Mouse (Mus musculus): ENCODE measurements around the gene Cblb. TPM values are rescaled to one million over a fixed set of nuclear protein-coding genes. Genes with fewer than 3 reads are reported as not detected.

The Cblb gene
- polyA plus RNA-seq, 1 experiment from 2014 or later, result 7.7 TPM

DNA sequence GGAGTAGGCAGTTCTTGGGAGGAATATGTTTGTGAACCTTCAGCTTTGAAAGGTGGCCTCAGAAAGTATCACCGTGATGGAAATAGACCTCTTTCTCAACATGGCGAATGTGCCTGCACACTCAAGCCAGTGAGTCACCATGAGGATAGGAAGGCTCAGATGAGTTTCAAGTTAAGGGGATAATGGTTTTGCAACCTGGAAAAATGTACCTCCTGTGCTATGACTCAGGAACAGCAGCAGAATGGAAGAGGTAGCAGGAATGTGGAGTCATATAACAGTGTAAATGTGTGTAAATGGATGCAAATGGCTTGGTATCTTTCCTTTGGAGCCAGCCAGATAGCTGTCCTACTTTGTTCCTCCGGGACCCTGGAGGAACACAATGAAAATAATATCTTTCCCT lies 148.8 kb downstream of the Cblb start:
- Histone ChIP-seq H3K4me1 (no peaks in the 10 kb centered on the region), H3K27ac (replicated peaks) (no peak overlapping the region), H3K9ac (replicated peaks) (no peak overlapping the region), H3K4me2 (no peak overlapping the region), H3K4me3 (replicated peaks) (no peak overlapping the region), H3K9me3 (replicated peaks) (no peaks in the 10 kb centered on the region), H3K27me3 (replicated peaks) (no peaks in the 10 kb centered on the region), H3K36me3 (peaks cover 6% of the 10 kb centered on the region)
- no peak for ATAC-seq (ENCODE audit: low FRiP score)
- over 99% methylated on average over 3 of the region's 3 CpGs for WGBS

GRCm38 (mm10) chr16:52182057-52182456 lies 151.0 kb downstream of the Cblb start:
- H3K9ac ChIP-seq (replicated peaks), result no peak overlapping the region
- no peak overlapping the region for H3K27ac ChIP-seq (replicated peaks)
- peaks cover 9% of the 10 kb centered on the region; the same call in 1 of the 2 replicates for H3K36me3 ChIP-seq
- no peak overlapping the region for H3K4me2 ChIP-seq
- no peak overlapping the region for H3K4me3 ChIP-seq (replicated peaks)
- H3K27me3 ChIP-seq (replicated peaks), result no peaks in the 10 kb centered on the region
- ATAC-seq (ENCODE audit: low FRiP score), result no peak
- no peaks in the 10 kb centered on the region for H3K9me3 ChIP-seq (replicated peaks)
- no peaks in the 10 kb centered on the region for H3K4me1 ChIP-seq
- 95% methylated on average over 7 of the region's 7 CpGs for WGBS

GRCm38 (mm10) chr16:52184350-52184749 lies 153.3 kb downstream of the Cblb start:
- no peak overlapping the region for H3K9ac ChIP-seq (replicated peaks)
- H3K4me3 ChIP-seq (replicated peaks), result no peak overlapping the region
- ATAC-seq (ENCODE audit: low FRiP score), result no peak
- 76% methylated on average over 10 of the region's 10 CpGs for WGBS
- H3K4me1 ChIP-seq, result no peaks in the 10 kb centered on the region
- H3K4me2 ChIP-seq, result no peak overlapping the region
- no peaks in the 10 kb centered on the region for H3K9me3 ChIP-seq (replicated peaks)
- H3K27me3 ChIP-seq (replicated peaks), result no peaks in the 10 kb centered on the region
- H3K36me3 ChIP-seq, result peaks cover 9% of the 10 kb centered on the region; the same call in 1 of the 2 replicates
- no peak overlapping the region for H3K27ac ChIP-seq (replicated peaks)

DNA sequence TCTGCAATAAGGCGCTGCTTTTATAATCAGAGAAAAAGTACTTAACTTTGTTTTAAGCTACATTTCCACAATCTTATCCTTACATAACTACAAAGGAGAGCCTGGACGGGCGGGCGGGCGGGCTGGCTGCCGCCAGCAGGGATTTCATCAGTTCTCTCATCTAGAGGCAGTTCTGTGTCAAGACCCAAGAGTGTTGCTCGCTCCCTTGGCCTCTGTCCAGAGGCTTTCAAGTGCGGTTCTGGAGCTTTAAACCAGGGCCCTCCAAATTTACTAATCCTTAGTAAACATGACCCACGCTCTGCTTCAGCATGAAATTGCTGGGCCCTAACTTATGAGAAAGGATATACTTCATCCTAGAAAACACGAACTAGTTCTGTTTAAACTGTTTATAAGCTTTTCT lies 155.7 kb downstream of the Cblb start:
- Histone ChIP-seq H3K4me2 (no peak overlapping the region), H3K27me3 (replicated peaks) (no peaks in the 10 kb centered on the region), H3K36me3 (peaks cover 9% of the 10 kb centered on the region; the same call in 1 of the 2 replicates), H3K4me3 (replicated peaks) (no peak overlapping the region), H3K9me3 (replicated peaks) (no peaks in the 10 kb centered on the region), H3K4me1 (no peaks in the 10 kb centered on the region), H3K27ac (replicated peaks) (no peak overlapping the region), H3K9ac (replicated peaks) (no peak overlapping the region)
- ATAC-seq (ENCODE audit: low FRiP score), result no peak
- 87% methylated on average over 10 of the region's 10 CpGs for WGBS

DNA sequence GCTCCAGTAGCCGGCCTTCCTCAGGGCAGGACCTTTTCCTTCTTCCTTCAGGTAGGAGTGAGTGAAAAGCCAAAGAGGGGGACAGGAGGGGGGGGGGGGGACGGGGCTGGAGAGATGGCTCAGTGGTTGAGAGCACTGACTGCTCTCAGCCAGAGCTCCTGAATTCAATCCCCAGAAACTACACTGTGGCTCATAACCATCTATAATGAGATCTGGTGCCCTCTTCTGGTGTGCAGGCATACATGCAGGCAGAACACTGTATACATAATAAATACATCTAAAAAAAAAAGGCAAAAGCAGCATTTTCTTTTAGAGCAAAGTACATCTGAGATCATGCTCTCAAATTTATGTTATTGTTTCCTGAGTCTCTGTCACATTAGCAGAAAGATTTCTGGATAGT lies 158.1 kb downstream of the Cblb start:
- 0 out of 2 replicates have a peak, but pooled peaks have one; percentile 27 for ATAC-seq (ENCODE audit: low FRiP score)
- WGBS, result 76% methylated on average over 2 of the region's 2 CpGs

DNA sequence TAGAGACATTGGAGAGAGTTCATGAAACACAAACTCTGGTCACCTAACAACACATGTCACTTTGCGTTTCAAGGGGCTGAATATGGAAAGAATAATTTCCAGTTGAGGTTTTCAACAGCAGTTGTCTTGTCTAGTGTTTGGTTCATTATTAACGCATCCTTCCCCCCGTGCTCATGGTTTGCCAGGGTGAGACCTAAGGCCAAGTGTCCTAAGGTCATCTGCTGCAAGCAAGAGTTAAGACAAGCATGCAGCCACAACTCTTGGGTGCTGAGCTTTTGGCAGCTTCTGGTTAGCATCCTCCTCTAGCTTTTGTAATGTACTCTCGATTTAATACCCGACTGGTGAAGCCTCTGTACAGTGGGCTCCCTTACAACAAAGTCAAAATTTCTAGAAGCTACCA lies 159.7 kb downstream of the Cblb start:
- 91% methylated on average over 5 of the region's 5 CpGs for WGBS
- no peak for ATAC-seq (ENCODE audit: low FRiP score)

More for the DNA sequence above, 158.1 kb downstream of the Cblb start:
- Histone ChIP-seq H3K4me3 (replicated peaks) (no peak overlapping the region), H3K4me1 (no peaks in the 10 kb centered on the region), H3K27me3 (replicated peaks) (no peaks in the 10 kb centered on the region), H3K4me2 (no peak overlapping the region), H3K9ac (replicated peaks) (no peak overlapping the region), H3K9me3 (replicated peaks) (no peaks in the 10 kb centered on the region), H3K36me3 (peaks cover 9% of the 10 kb centered on the region; the same call in 1 of the 2 replicates), H3K27ac (replicated peaks) (no peak overlapping the region)

DNA sequence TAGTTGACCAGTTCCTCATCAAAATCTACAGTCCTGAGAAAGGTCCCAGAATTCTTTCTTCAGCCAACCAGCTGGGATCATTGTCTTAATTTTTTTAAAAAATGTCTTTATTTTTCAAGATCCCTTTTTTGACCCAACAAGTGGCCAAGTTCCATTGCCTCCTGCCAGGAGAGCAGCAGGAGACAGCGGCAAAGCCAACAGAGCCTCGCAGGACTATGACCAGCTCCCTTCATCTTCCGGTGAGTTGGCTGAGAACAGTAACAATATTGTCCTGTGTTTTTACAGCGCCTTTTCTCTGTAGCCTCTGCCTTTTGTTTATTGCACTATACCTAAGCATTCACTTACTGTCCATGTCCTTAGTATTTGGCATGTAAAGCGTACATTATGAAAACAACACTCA lies 163.0 kb downstream of the Cblb start:
- Histone ChIP-seq H3K9me3 (replicated peaks) (no peaks in the 10 kb centered on the region), H3K27ac (replicated peaks) (no peak overlapping the region), H3K4me1 (no peaks in the 10 kb centered on the region), H3K4me3 (replicated peaks) (no peak overlapping the region), H3K36me3 (peaks cover 17% of the 10 kb centered on the region), H3K9ac (replicated peaks) (no peak overlapping the region), H3K4me2 (no peak overlapping the region), H3K27me3 (replicated peaks) (no peaks in the 10 kb centered on the region)
- WGBS, result 86% methylated on average over 5 of the region's 5 CpGs
- ATAC-seq (ENCODE audit: low FRiP score), result no peak

More for the DNA sequence above, 159.7 kb downstream of the Cblb start:
- Histone ChIP-seq H3K4me3 (replicated peaks) (no peak overlapping the region), H3K9ac (replicated peaks) (no peak overlapping the region), H3K4me1 (no peaks in the 10 kb centered on the region), H3K4me2 (no peak overlapping the region), H3K27me3 (replicated peaks) (no peaks in the 10 kb centered on the region), H3K9me3 (replicated peaks) (no peaks in the 10 kb centered on the region), H3K27ac (replicated peaks) (no peak overlapping the region), H3K36me3 (peaks cover 16% of the 10 kb centered on the region; the same call in 1 of the 2 replicates)

GRCm38 (mm10) chr16:52194866-52195265 lies 163.8 kb downstream of the Cblb start:
- no peaks in the 10 kb centered on the region for H3K9me3 ChIP-seq (replicated peaks)
- no peak overlapping the region for H3K9ac ChIP-seq (replicated peaks)
- no peak overlapping the region for H3K4me3 ChIP-seq (replicated peaks)
- peaks cover 17% of the 10 kb centered on the region for H3K36me3 ChIP-seq
- H3K4me2 ChIP-seq, result no peak overlapping the region
- no peak for ATAC-seq (ENCODE audit: low FRiP score)
- WGBS, result 93% methylated on average over 3 of the region's 3 CpGs
- no peaks in the 10 kb centered on the region for H3K27me3 ChIP-seq (replicated peaks)
- no peaks in the 10 kb centered on the region for H3K4me1 ChIP-seq
- H3K27ac ChIP-seq (replicated peaks), result no peak overlapping the region

GRCm38 (mm10) chr16:52200107-52200506 lies 169.1 kb downstream of the Cblb start:
- Histone ChIP-seq H3K27me3 (replicated peaks) (no peaks in the 10 kb centered on the region), H3K9ac (replicated peaks) (no peak overlapping the region), H3K4me3 (replicated peaks) (no peak overlapping the region), H3K4me1 (no peaks in the 10 kb centered on the region), H3K36me3 (peaks cover 16% of the 10 kb centered on the region), H3K9me3 (replicated peaks) (no peaks in the 10 kb centered on the region), H3K27ac (replicated peaks) (no peak overlapping the region), H3K4me2 (no peak overlapping the region)
- WGBS, result 96% methylated on average over 7 of the region's 7 CpGs
- ATAC-seq (ENCODE audit: low FRiP score), result no peak

DNA sequence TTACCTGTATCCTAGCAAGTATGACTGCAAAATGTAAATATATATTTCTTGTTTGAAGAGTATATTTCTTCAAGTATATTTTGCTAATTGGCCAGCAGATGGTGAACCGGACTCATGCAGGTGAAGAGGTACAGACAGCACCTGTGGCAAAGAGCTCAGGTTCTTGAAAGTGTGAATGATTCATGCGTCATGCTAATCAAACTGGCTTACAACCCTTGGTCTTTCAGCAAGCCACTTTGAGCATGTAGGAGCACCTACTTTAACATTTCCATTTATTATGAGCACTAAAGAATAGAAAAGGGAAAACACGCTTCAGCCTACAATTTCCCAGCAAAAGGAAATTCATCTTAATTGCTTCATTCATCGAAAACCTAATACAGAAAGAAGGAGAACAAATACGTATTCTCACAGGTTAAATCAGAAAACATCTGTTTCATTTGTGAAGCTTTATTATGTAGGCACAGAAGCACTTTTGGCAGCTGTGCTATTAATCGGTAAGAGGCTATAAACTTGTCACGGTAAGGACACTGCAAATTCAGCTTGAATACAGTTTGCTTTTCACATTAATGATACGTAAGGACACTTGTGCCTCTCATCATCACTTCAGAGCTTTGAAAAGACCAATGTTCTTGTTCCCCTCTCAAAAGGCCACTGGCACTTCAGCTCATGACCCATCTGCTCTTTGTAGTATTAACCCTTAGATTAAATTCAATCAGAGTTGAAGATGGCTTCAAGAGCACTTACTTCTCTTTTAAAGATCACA lies 180.0 kb downstream of the Cblb start:
- Histone ChIP-seq H3K9me3 (replicated peaks) (no peaks in the 10 kb centered on the region), H3K4me3 (replicated peaks) (no peak overlapping the region), H3K36me3 (no peaks in the 10 kb centered on the region; the same call in 1 of the 2 replicates), H3K9ac (replicated peaks) (no peak overlapping the region), H3K27ac (replicated peaks) (no peak overlapping the region), H3K4me1 (no peaks in the 10 kb centered on the region), H3K27me3 (replicated peaks) (no peaks in the 10 kb centered on the region), H3K4me2 (no peak overlapping the region)
- WGBS, result 50% methylated on average over 8 of the region's 8 CpGs
- no peak for ATAC-seq (ENCODE audit: low FRiP score)

DNA sequence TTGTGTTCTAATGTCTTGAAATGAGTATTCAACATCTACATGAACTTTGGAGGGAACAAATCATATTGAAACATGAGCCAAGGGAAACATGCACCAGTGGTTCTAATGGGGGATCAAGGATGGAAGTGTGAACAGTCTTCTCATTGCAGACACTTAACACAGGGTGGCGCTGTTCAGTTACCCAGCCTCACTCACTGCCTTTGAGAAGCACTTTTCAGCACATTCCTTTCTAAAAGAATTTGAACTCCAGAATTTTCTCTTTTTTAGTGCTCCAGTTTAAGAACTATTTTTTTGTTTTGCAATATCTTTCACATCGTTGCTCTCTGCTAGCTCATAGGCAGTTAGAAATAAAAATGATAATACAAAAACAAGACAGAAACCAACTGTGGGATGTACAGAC lies 188.0 kb downstream of the Cblb start:
- Histone ChIP-seq H3K27me3 (replicated peaks) (no peaks in the 10 kb centered on the region), H3K9ac (replicated peaks) (no peak overlapping the region), H3K36me3 (no peaks in the 10 kb centered on the region), H3K4me3 (replicated peaks) (no peak overlapping the region), H3K4me1 (no peaks in the 10 kb centered on the region), H3K9me3 (replicated peaks) (no peaks in the 10 kb centered on the region), H3K27ac (replicated peaks) (no peak overlapping the region), H3K4me2 (no peak overlapping the region)
- WGBS, result 18% methylated on average over 2 of the region's 2 CpGs
- ATAC-seq (ENCODE audit: low FRiP score), result no peak

- no peak overlapping the region for H3K4me3 ChIP-seq (replicated peaks)
- 73% methylated on average over 4 of the region's 4 CpGs for WGBS
- H3K9me3 ChIP-seq (replicated peaks), result no peaks in the 10 kb centered on the region
- no peak overlapping the region for H3K4me2 ChIP-seq
- ATAC-seq (ENCODE audit: low FRiP score), result no peak
- H3K36me3 ChIP-seq, result no peaks in the 10 kb centered on the region
- no peak overlapping the region for H3K9ac ChIP-seq (replicated peaks)
- H3K27me3 ChIP-seq (replicated peaks), result no peaks in the 10 kb centered on the region
- H3K4me1 ChIP-seq, result no peaks in the 10 kb centered on the region
- no peak overlapping the region for H3K27ac ChIP-seq (replicated peaks)
Measured at GRCm38 (mm10) chr16:52222896-52223295, 191.9 kb downstream of the Cblb start.

Data from neural tube, embryonic 15.5 days (tissue).